Mouse (Mus musculus): ENCODE measurements around the gene Tbc1d10b. TPM values are rescaled to one million over a fixed set of nuclear protein-coding genes. Genes with fewer than 3 reads are reported as not detected.
"Not testable (repeated sequence)": the region's sequence is repeated elsewhere in the genome, so short reads cannot be mapped to it uniquely, and the experiment has no call there.

Tbc1d10b gene
- polyA plus RNA-seq, 1 experiment from 2014 or later: 15.0 TPM

GRCm38 (mm10) chr7:127181724-127182123, 26.5 kb downstream of the Tbc1d10b start:
- H3K9me3 ChIP-seq (ENCODE audit: low read length); ATAC-seq: not testable (repeated sequence)
- WGBS: 29% methylated on average over 3 of the region's 3 CpGs

GRCm38 (mm10) chr7:127180783-127181182, 27.5 kb downstream of the Tbc1d10b start:
- Histone ChIP-seq H3K4me1 (ENCODE audit: insufficient read depth, low read depth, low read length) (no peaks in the 10 kb centered on the region), H3K36me3 (ENCODE audit: insufficient read depth, low read length) (no peaks in the 10 kb centered on the region), H3K4me3 (ENCODE audit: low read depth, low read length) (no peak overlapping the region), H3K27me3 (replicated peaks; ENCODE audit: insufficient read depth, low read length) (no peaks in the 10 kb centered on the region), H3K4me2 (replicated peaks; ENCODE audit: low read depth, low read length) (no peak overlapping the region), H3K27ac (ENCODE audit: low read length) (no peak overlapping the region), H3K9me3 (ENCODE audit: low read length) (no peaks in the 10 kb centered on the region), H3K9ac (replicated peaks; ENCODE audit: low read depth) (no peak overlapping the region)
- DNase-seq (ENCODE audit: low spot score) (no peak), ATAC-seq (no peak)
- 37% methylated on average over 2 of the region's 2 CpGs for WGBS
- TF ChIP-seq EP300 (IDR thresholded peaks at IDR 0.05) (no peak), CTCF (IDR thresholded peaks at IDR 0.05) (no peak)

More at GRCm38 (mm10) chr7:127181724-127182123, 26.5 kb downstream of the Tbc1d10b start:
- H3K4me1 ChIP-seq (ENCODE audit: insufficient read depth, low read depth, low read length); H3K36me3 ChIP-seq (ENCODE audit: insufficient read depth, low read length); H3K4me2 ChIP-seq (replicated peaks; ENCODE audit: low read depth, low read length); H3K9ac ChIP-seq (replicated peaks; ENCODE audit: low read depth); DNase-seq (ENCODE audit: low spot score); H3K27me3 ChIP-seq (replicated peaks; ENCODE audit: insufficient read depth, low read length); H3K27ac ChIP-seq (ENCODE audit: low read length); H3K4me3 ChIP-seq (ENCODE audit: low read depth, low read length): not testable (repeated sequence)
- peak; percentile 15; the same call in 1 of the 2 replicates for TF ChIP-seq CTCF (IDR thresholded peaks at IDR 0.05)

GRCm38 (mm10) chr7:127176937-127177336, 31.3 kb downstream of the Tbc1d10b start:
- WGBS: 73% methylated on average over 4 of the region's 4 CpGs
- no peak for DNase-seq (ENCODE audit: low spot score)
- Histone ChIP-seq H3K4me1 (ENCODE audit: insufficient read depth, low read depth, low read length) (no peaks in the 10 kb centered on the region), H3K27ac (ENCODE audit: low read length) (no peak overlapping the region), H3K4me3 (ENCODE audit: low read depth, low read length) (no peak overlapping the region), H3K27me3 (replicated peaks; ENCODE audit: insufficient read depth, low read length) (no peaks in the 10 kb centered on the region), H3K9me3 (ENCODE audit: low read length) (no peaks in the 10 kb centered on the region), H3K9ac (replicated peaks; ENCODE audit: low read depth) (no peak overlapping the region), H3K4me2 (replicated peaks; ENCODE audit: low read depth, low read length) (no peak overlapping the region), H3K36me3 (ENCODE audit: insufficient read depth, low read length) (no peaks in the 10 kb centered on the region)
- TF ChIP-seq CTCF (IDR thresholded peaks at IDR 0.05) (no peak), EP300 (IDR thresholded peaks at IDR 0.05) (no peak)
- no peak for ATAC-seq

DNA sequence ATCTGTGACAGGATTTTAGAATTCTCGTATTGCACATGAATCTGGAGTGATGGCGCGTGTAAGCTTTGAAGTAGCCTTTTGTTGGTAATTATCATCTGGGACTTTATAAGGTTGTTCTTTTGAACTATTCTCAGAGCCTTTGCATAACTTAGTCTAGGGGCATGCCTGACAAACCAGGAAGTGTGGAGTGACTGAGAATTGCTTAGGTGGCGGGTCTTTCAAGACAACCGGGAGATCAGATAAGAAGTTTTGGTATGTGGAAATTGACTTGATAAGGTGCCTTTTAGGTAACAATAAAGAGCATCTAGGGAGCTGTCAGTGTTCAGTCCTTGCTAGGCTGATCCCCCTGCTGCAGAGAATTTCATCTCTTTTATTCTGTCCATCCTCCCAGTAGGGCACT, 41.8 kb downstream of the Tbc1d10b start:
- Histone ChIP-seq H3K27ac (ENCODE audit: low read length) (no peak overlapping the region), H3K4me2 (replicated peaks; ENCODE audit: low read depth, low read length) (no peak overlapping the region), H3K36me3 (ENCODE audit: insufficient read depth, low read length) (no peaks in the 10 kb centered on the region), H3K27me3 (replicated peaks; ENCODE audit: insufficient read depth, low read length) (no peaks in the 10 kb centered on the region), H3K9ac (replicated peaks; ENCODE audit: low read depth) (no peak overlapping the region), H3K4me1 (ENCODE audit: insufficient read depth, low read depth, low read length) (no peaks in the 10 kb centered on the region), H3K4me3 (ENCODE audit: low read depth, low read length) (no peak overlapping the region), H3K9me3 (ENCODE audit: low read length) (no peaks in the 10 kb centered on the region)
- TF ChIP-seq EP300 (IDR thresholded peaks at IDR 0.05) (no peak), CTCF (IDR thresholded peaks at IDR 0.05) (no peak)
- DNase-seq (ENCODE audit: low spot score) (no peak), ATAC-seq (no peak)
- WGBS: 66% methylated on average over 5 of the region's 5 CpGs

DNA sequence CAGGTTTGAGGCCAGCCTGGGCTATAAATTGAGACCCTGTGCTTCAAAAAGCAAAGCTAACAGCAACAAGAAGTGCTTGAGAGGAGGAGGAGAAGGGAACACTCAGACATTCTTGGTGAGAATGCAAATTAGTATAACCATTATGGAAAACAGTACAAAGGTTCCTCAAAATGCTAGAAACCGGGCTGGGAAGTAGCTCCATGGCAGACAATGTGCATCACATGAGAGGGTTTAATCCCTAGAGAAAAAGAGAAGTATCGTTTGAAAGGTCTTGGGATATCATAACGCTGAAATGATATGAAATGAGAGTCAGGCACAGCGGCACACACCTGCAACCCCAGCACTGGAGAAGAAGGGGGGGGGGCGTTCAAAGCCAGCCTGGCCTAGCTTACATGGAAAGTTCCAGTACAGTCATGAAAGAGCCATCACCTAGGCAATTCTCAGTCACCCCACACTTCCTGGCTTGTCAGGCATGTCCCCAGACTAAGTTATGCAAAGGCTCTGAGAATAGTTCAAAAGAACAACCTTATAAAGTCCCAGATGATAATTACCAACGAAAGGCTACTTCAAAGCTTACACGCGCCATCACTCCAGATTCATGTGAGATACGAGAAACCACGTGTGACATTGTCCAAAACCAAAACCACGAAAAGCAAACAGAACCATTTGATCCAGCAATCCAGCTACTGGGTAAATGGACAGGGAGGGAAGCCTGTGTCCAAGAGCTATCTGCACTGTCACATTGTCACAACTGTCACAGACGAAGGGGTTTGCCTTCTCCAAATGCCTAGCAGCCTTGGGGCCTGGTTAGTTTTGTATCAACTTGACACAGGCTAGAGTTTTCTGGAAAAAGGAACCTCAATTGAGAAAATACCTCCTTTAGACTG, 42.4 kb downstream of the Tbc1d10b start:
- Histone ChIP-seq H3K4me1 (ENCODE audit: insufficient read depth, low read depth, low read length) (no peaks in the 10 kb centered on the region), H3K27me3 (replicated peaks; ENCODE audit: insufficient read depth, low read length) (no peaks in the 10 kb centered on the region), H3K4me2 (replicated peaks; ENCODE audit: low read depth, low read length) (no peak overlapping the region), H3K4me3 (ENCODE audit: low read depth, low read length) (no peak overlapping the region), H3K9me3 (ENCODE audit: low read length) (no peaks in the 10 kb centered on the region), H3K9ac (replicated peaks; ENCODE audit: low read depth) (no peak overlapping the region), H3K36me3 (ENCODE audit: insufficient read depth, low read length) (no peaks in the 10 kb centered on the region), H3K27ac (ENCODE audit: low read length) (no peak overlapping the region)
- no peak for DNase-seq (ENCODE audit: low spot score)
- TF ChIP-seq EP300 (IDR thresholded peaks at IDR 0.05) (no peak), CTCF (IDR thresholded peaks at IDR 0.05) (no peak)
- 79% methylated on average over 12 of the region's 12 CpGs for WGBS
- ATAC-seq: no peak

DNA sequence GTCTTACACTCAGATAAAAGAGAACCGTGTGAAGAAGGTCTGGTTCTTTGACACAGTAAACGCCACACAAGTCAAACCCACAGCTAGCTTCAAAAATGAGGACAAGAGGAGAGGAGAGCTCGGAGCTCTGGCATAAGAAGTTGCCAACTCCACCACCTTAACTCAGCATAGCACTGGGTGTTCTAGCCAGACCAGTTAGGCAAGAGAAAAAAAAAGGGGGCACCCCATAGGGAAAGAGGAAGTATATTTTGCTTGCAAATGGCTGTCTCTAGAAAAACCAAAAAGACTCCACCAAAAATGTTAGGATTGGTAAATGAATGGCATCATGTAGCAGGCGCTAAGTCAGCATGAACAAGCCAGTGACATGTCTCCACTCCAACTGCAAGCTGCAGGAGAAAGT, 44.3 kb downstream of the Tbc1d10b start:
- no peaks in the 10 kb centered on the region for H3K9me3 ChIP-seq (ENCODE audit: low read length)
- H3K4me1 ChIP-seq (ENCODE audit: insufficient read depth, low read depth, low read length): no peaks in the 10 kb centered on the region
- WGBS: 74% methylated on average over 4 of the region's 4 CpGs
- TF ChIP-seq EP300 (IDR thresholded peaks at IDR 0.05): no peak
- no peak for TF ChIP-seq CTCF (IDR thresholded peaks at IDR 0.05)
- H3K27ac ChIP-seq (ENCODE audit: low read length): no peak overlapping the region
- DNase-seq (ENCODE audit: low spot score) (no peak), ATAC-seq (no peak)
- no peak overlapping the region for H3K9ac ChIP-seq (replicated peaks; ENCODE audit: low read depth)
- H3K4me3 ChIP-seq (ENCODE audit: low read depth, low read length): no peak overlapping the region
- H3K4me2 ChIP-seq (replicated peaks; ENCODE audit: low read depth, low read length): no peak overlapping the region
- H3K36me3 ChIP-seq (ENCODE audit: insufficient read depth, low read length): no peaks in the 10 kb centered on the region
- H3K27me3 ChIP-seq (replicated peaks; ENCODE audit: insufficient read depth, low read length): no peaks in the 10 kb centered on the region

Data from lung, postnatal 0 days (tissue).